Mouse (Mus musculus): Measurements from ENCODE around the gene Phex. TPM values are rescaled to one million over a fixed set of nuclear protein-coding genes. Genes with fewer than 3 reads are reported as not detected.

Phex gene
- polyA plus RNA-seq (2017; shearing (Covaris generic)): not detected

GRCm38 (mm10) chrX:157415212-157415611, at the start of gene Phex:
Gene Phex, minus strand, starts transcription at chrX:157415312.

Other genes starting within 250 kb of the Phex start
- gene Sms, start 77.0 kb upstream of the Phex start, polyA plus RNA-seq (2017; shearing (Covaris generic)): 74.5 TPM
- 2.9 TPM for gene Yy2, start 153.7 kb upstream of the Phex start, polyA plus RNA-seq (2017; shearing (Covaris generic))
- 13.1 TPM for gene Mbtps2, start 183.4 kb upstream of the Phex start, polyA plus RNA-seq (2017; shearing (Covaris generic))